Mouse (Mus musculus): ENCODE measurements around the gene Npcd. TPM values are rescaled to one million over a fixed set of nuclear protein-coding genes. Genes with fewer than 3 reads are reported as not detected.
A peak's percentile ranks its signal among the peaks of the same experiment; 100 is the strongest.

Gene Npcd
- total and polyA plus RNA-seq, 3 experiments = 0.29 to 0.31 (median 0.30) TPM

GRCm38 (mm10) chr15:79766168-79766567 is 67.9 kb downstream of the Npcd start:
- intact Hi-C loops (cut with DNase I) = no loop called here
- Histone ChIP-seq H3K4me3 (no peak overlapping the region), H3K27me3 (ENCODE audit: control insufficient read depth, insufficient read depth, low read length) (no peaks in the 10 kb centered on the region), H3K27ac (no peak overlapping the region), H3K79me2 (replicated peaks; ENCODE audit: control insufficient read depth, insufficient read depth, low read length) (no peaks in the 10 kb centered on the region), H3K4me1 (ENCODE audit: control insufficient read depth, insufficient read depth, low read length) (peaks cover 27% of the 10 kb centered on the region), H3K9ac (ENCODE audit: low read depth, low read length) (no peak overlapping the region), H3K36me3 (ENCODE audit: control insufficient read depth, insufficient read depth, low read length) (no peaks in the 10 kb centered on the region)
- WGBS = 58% methylated on average over 10 of the region's 10 CpGs
- no peak for TF ChIP-seq EP300 (IDR thresholded peaks at IDR 0.05; ENCODE audit: insufficient read depth, low read depth, low read length)
- TF ChIP-seq CTCF (IDR thresholded peaks at IDR 0.05) = no peak
- TF ChIP-seq POLR2A (IDR thresholded peaks at IDR 0.05; ENCODE audit: insufficient read depth, low read depth, low read length) = no peak
- no peak for DNase-seq

GRCm38 (mm10) chr15:79765361-79765760 is 68.7 kb downstream of the Npcd start:
- intact Hi-C loops (cut with DNase I) = no loop called here
- peak in 1 of 2 experiments; percentile 41 for DNase-seq
- no peak overlapping the region for H3K4me3 ChIP-seq
- 48% methylated on average over 2 of the region's 2 CpGs for WGBS
- no peak overlapping the region for H3K9ac ChIP-seq (ENCODE audit: low read depth, low read length)
- H3K4me1 ChIP-seq (ENCODE audit: control insufficient read depth, insufficient read depth, low read length) = peaks cover 27% of the 10 kb centered on the region
- H3K27ac ChIP-seq = no peak overlapping the region
- H3K36me3 ChIP-seq (ENCODE audit: control insufficient read depth, insufficient read depth, low read length) = no peaks in the 10 kb centered on the region
- TF ChIP-seq CTCF (IDR thresholded peaks at IDR 0.05) = no peak
- no peak for TF ChIP-seq POLR2A (IDR thresholded peaks at IDR 0.05; ENCODE audit: insufficient read depth, low read depth, low read length)
- no peak for TF ChIP-seq EP300 (IDR thresholded peaks at IDR 0.05; ENCODE audit: insufficient read depth, low read depth, low read length)
- H3K79me2 ChIP-seq (replicated peaks; ENCODE audit: control insufficient read depth, insufficient read depth, low read length) = no peaks in the 10 kb centered on the region
- no peaks in the 10 kb centered on the region for H3K27me3 ChIP-seq (ENCODE audit: control insufficient read depth, insufficient read depth, low read length)

DNA sequence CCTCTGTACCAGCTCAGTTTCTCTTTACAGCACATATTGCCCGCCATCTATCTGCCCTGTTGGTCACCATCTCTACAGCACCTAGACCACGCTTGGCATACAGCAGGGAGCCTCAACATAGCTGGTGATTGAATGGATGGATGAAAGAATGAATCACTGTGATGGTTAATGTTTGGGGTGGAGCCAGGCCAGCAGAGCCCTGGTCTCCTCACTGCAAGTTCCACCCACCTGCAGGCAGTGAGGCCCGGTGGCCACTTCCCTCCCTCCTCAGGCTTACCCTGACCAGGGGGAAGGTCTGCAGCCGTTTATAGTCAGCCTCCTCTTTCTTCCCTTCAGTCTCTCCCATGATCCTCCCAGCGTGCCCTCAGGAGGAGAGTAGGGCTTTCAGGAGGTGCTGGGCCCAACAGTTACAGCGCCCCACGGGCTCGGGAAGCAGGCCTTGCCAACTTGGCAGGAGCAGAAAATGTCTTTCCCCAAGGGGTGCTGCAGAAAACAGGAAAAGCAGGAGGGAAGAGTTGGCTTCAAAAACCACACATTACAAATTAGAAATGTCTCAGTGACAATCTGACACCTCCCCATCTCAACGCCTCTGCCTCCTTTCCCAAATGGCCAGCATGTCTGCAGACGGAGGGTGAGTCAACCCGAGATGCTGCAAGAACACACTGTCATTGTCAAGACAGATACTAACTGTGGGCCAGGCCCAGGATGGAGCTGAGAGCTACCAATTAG is 69.3 kb downstream of the Npcd start:
- WGBS = 51% methylated on average over 11 of the region's 11 CpGs
- H3K27me3 ChIP-seq (ENCODE audit: control insufficient read depth, insufficient read depth, low read length) = no peaks in the 10 kb centered on the region
- no peak overlapping the region for H3K9ac ChIP-seq (ENCODE audit: low read depth, low read length)
- no peaks in the 10 kb centered on the region for H3K79me2 ChIP-seq (replicated peaks; ENCODE audit: control insufficient read depth, insufficient read depth, low read length)
- no peaks in the 10 kb centered on the region for H3K36me3 ChIP-seq (ENCODE audit: control insufficient read depth, insufficient read depth, low read length)
- DNase-seq = no peak
- TF ChIP-seq EP300 (IDR thresholded peaks at IDR 0.05; ENCODE audit: insufficient read depth, low read depth, low read length) (no peak), CTCF (IDR thresholded peaks at IDR 0.05) (no peak), POLR2A (IDR thresholded peaks at IDR 0.05; ENCODE audit: insufficient read depth, low read depth, low read length) (no peak)
- no peak overlapping the region for H3K27ac ChIP-seq
- no peak overlapping the region for H3K4me3 ChIP-seq
- H3K4me1 ChIP-seq (ENCODE audit: control insufficient read depth, insufficient read depth, low read length) = peaks cover 22% of the 10 kb centered on the region
- intact Hi-C loops (cut with DNase I) = no loop called here

DNA sequence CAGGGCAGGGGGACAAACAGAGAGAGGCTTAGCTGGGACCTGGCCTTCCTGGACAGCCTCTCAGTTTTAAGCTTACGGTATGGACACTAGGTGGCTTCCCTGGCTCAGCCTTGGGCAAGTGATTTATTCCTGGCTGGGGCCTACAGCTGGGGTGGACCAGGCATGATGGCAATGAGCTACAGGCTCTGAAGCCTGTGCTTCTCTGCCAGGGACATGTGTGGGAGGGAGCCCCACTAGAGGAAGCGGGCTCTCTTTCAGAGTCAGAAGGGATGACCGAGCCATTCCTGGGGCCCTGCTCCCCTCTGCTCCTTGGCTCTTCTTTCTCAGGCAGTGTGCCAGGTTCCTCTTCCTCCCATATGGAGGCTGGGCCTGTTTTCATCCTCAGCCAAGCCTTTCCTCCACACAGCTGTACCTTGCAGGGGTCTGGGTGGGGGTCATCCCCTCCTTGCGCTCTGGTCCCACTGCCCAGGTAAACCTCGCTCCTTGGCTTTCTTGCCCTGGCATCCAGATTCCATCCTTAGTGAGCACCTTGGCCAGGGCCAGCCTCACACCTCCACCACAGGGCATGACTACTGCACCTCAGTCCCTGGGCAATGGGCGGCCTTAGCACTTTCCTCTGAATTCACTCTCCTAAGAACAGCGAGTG is 70.3 kb downstream of the Npcd start:
- H3K4me3 ChIP-seq = no peak overlapping the region
- DNase-seq = peak in 1 of 2 experiments; percentile 22
- H3K4me1 ChIP-seq (ENCODE audit: control insufficient read depth, insufficient read depth, low read length) = peaks cover 16% of the 10 kb centered on the region
- no peak overlapping the region for H3K9ac ChIP-seq (ENCODE audit: low read depth, low read length)
- no peak overlapping the region for H3K27ac ChIP-seq
- 76% methylated on average over 7 of the region's 7 CpGs for WGBS
- intact Hi-C loops (cut with DNase I) = no loop called here
- no peaks in the 10 kb centered on the region for H3K36me3 ChIP-seq (ENCODE audit: control insufficient read depth, insufficient read depth, low read length)
- no peaks in the 10 kb centered on the region for H3K27me3 ChIP-seq (ENCODE audit: control insufficient read depth, insufficient read depth, low read length)
- TF ChIP-seq CTCF (IDR thresholded peaks at IDR 0.05) (0 out of 2 replicates have a peak, but pooled peaks have one; percentile 16), EP300 (IDR thresholded peaks at IDR 0.05; ENCODE audit: insufficient read depth, low read depth, low read length) (no peak), POLR2A (IDR thresholded peaks at IDR 0.05; ENCODE audit: insufficient read depth, low read depth, low read length) (no peak)
- no peaks in the 10 kb centered on the region for H3K79me2 ChIP-seq (replicated peaks; ENCODE audit: control insufficient read depth, insufficient read depth, low read length)

DNA sequence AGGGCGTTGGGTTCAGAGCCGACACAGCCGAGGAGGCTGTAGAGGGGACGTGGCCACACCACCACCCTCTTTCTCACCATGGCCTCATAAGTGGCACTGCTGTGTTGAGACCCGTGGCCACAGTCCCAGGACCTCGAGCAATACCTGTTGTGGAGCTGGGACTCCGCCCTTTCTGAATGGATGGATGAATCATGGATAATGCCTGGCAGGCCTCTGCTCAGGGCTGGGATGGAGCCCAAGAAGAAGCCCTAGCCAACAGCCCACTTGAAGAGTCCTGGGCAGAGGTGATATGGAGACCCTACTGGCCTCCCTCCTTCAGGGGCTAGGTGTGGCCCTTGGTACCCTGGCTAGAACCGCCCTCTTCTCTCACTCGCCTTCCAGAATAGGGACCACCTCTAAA is 71.0 kb downstream of the Npcd start:
- intact Hi-C loops (cut with DNase I) = no loop called here
- Histone ChIP-seq H3K27me3 (ENCODE audit: control insufficient read depth, insufficient read depth, low read length) (no peaks in the 10 kb centered on the region), H3K9ac (ENCODE audit: low read depth, low read length) (no peak overlapping the region), H3K36me3 (ENCODE audit: control insufficient read depth, insufficient read depth, low read length) (no peaks in the 10 kb centered on the region), H3K4me3 (no peak overlapping the region), H3K27ac (no peak overlapping the region), H3K79me2 (replicated peaks; ENCODE audit: control insufficient read depth, insufficient read depth, low read length) (no peaks in the 10 kb centered on the region), H3K4me1 (ENCODE audit: control insufficient read depth, insufficient read depth, low read length) (peaks cover 11% of the 10 kb centered on the region)
- 91% methylated on average over 9 of the region's 9 CpGs for WGBS
- TF ChIP-seq EP300 (IDR thresholded peaks at IDR 0.05; ENCODE audit: insufficient read depth, low read depth, low read length) (no peak), CTCF (IDR thresholded peaks at IDR 0.05) (no peak), POLR2A (IDR thresholded peaks at IDR 0.05; ENCODE audit: insufficient read depth, low read depth, low read length) (no peak)
- DNase-seq = no peak

GRCm38 (mm10) chr15:79760956-79761355 is 73.1 kb downstream of the Npcd start:
- Histone ChIP-seq H3K9ac (ENCODE audit: low read depth, low read length) (no peak overlapping the region), H3K36me3 (ENCODE audit: control insufficient read depth, insufficient read depth, low read length) (no peaks in the 10 kb centered on the region), H3K4me3 (no peak overlapping the region), H3K79me2 (replicated peaks; ENCODE audit: control insufficient read depth, insufficient read depth, low read length) (no peaks in the 10 kb centered on the region), H3K27ac (no peak overlapping the region), H3K4me1 (ENCODE audit: control insufficient read depth, insufficient read depth, low read length) (peaks cover 10% of the 10 kb centered on the region), H3K27me3 (ENCODE audit: control insufficient read depth, insufficient read depth, low read length) (no peaks in the 10 kb centered on the region)
- DNase-seq = no peak
- TF ChIP-seq EP300 (IDR thresholded peaks at IDR 0.05; ENCODE audit: insufficient read depth, low read depth, low read length) = no peak
- intact Hi-C loops (cut with DNase I) = no loop called here
- 92% methylated on average over 6 of the region's 6 CpGs for WGBS

Data from heart, adult 2 months (tissue).